Mouse (Mus musculus): ENCODE data around the gene Kmt5b. TPM values are rescaled to one million over a fixed set of nuclear protein-coding genes. Genes with fewer than 3 reads are reported as not detected.

Gene Kmt5b
- total RNA-seq, 2 experiments from 2014 or later, result 34.5 to 37.1 TPM

- DNase-seq (ENCODE audit: low spot score in 2 of 2), result no peak
Measured at GRCm38 (mm10) chr19:3840685-3841084, 73.5 kb downstream of the Kmt5b start.

- no peak for DNase-seq (ENCODE audit: low spot score in 2 of 2)
Measured at GRCm38 (mm10) chr19:3842359-3843148, 75.3 kb downstream of the Kmt5b start.

GRCm38 (mm10) chr19:3843629-3844028 is 76.4 kb downstream of the Kmt5b start:
- DNase-seq (ENCODE audit: low spot score in 2 of 2), result no peak

GRCm38 (mm10) chr19:3844836-3845235 is 77.6 kb downstream of the Kmt5b start:
- no peak for DNase-seq (ENCODE audit: low spot score in 2 of 2)

GRCm38 (mm10) chr19:3845339-3845738 is 78.1 kb downstream of the Kmt5b start:
- no peak for DNase-seq (ENCODE audit: low spot score in 2 of 2)

GRCm38 (mm10) chr19:3845803-3846406 is 78.7 kb downstream of the Kmt5b start:
- no peak for DNase-seq (ENCODE audit: low spot score in 2 of 2)

GRCm38 (mm10) chr19:3846676-3847604 is 79.7 kb downstream of the Kmt5b start:
- DNase-seq (ENCODE audit: low spot score in 2 of 2), result no peak

GRCm38 (mm10) chr19:3847711-3848110 is 80.5 kb downstream of the Kmt5b start:
- no peak for DNase-seq (ENCODE audit: low spot score in 2 of 2)

GRCm38 (mm10) chr19:3848207-3848808 is 81.1 kb downstream of the Kmt5b start:
- no peak for DNase-seq (ENCODE audit: low spot score in 2 of 2)

GRCm38 (mm10) chr19:3849251-3849650 is 82.0 kb downstream of the Kmt5b start:
- no peak for DNase-seq (ENCODE audit: low spot score in 2 of 2)

GRCm38 (mm10) chr19:3850076-3850475 is 82.9 kb downstream of the Kmt5b start:
- DNase-seq (ENCODE audit: low spot score in 2 of 2), result no peak

GRCm38 (mm10) chr19:3850847-3851469 is 83.7 kb downstream of the Kmt5b start:
- DNase-seq (ENCODE audit: low spot score in 2 of 2), result peak in 1 of 2 experiments; percentile 20

- peak; percentile 93 to 96 for DNase-seq (ENCODE audit: low spot score in 2 of 2)
Measured at GRCm38 (mm10) chr19:3851502-3851962, 84.3 kb downstream of the Kmt5b start, which contains the start of gene Chka. TSS of gene Chka (plus strand) at chr19:3851773.

GRCm38 (mm10) chr19:3851979-3852681 is 84.9 kb downstream of the Kmt5b start:
- peak; percentile 29 to 63 for DNase-seq (ENCODE audit: low spot score in 2 of 2)

GRCm38 (mm10) chr19:3853121-3853520 is 85.9 kb downstream of the Kmt5b start:
- no peak for DNase-seq (ENCODE audit: low spot score in 2 of 2)

GRCm38 (mm10) chr19:3853891-3854290 is 86.7 kb downstream of the Kmt5b start:
- DNase-seq (ENCODE audit: low spot score in 2 of 2), result no peak

GRCm38 (mm10) chr19:3855091-3855490 is 87.9 kb downstream of the Kmt5b start:
- DNase-seq (ENCODE audit: low spot score in 2 of 2), result no peak

- DNase-seq (ENCODE audit: low spot score in 2 of 2), result no peak
Measured at GRCm38 (mm10) chr19:3855601-3856000, 88.4 kb downstream of the Kmt5b start.

- DNase-seq (ENCODE audit: low spot score in 2 of 2), result no peak
Measured at GRCm38 (mm10) chr19:3857220-3857619, 90.0 kb downstream of the Kmt5b start.

GRCm38 (mm10) chr19:3862713-3863112 is 95.5 kb downstream of the Kmt5b start:
- no peak for DNase-seq (ENCODE audit: low spot score in 2 of 2)
